Mouse (Mus musculus) MEL (cell line): Measurements from ENCODE around the gene Ptprh. TPM values are rescaled to one million over a fixed set of nuclear protein-coding genes. Genes with fewer than 3 reads are reported as not detected.

ENCODE experiments used
- DNase-seq: peaks from one replicate; pipeline ENCODE4 v3.0.0; 2011; ENCODE audit warnings: low read depth, low spot score
- H3K27ac ChIP-seq: 2 replicates; pipeline ENCODE4 v1.5.1; 2012; ENCODE audit warnings: low read depth, mild to moderate bottlenecking, control low read depth, low read length, moderate library complexity; ENCODE audit not compliant: control insufficient read depth
- H3K27me3 ChIP-seq, 2 experiments: fragments of 150-350 bp in 1 of 2; sonication (generic) in 1 of 2; 2 replicates each; pipeline ENCODE4 v1.6.1; 2012; ENCODE audit warnings: low read length in 2 of 2, mild to moderate bottlenecking in 2 of 2, improper control_type of control experiment in 1 of 2, moderate library complexity in 1 of 2; ENCODE audit not compliant: insufficient read depth in 2 of 2, control insufficient read depth in 1 of 2
- H3K36me3 ChIP-seq, 2 experiments: 2 replicates each; pipeline ENCODE4 v1.6.1; 2012 to 2014; ENCODE audit warnings: low read length in 2 of 2, improper control_type of control experiment in 1 of 2, inconsistent platforms in 1 of 2, mild to moderate bottlenecking in 1 of 2; ENCODE audit not compliant: insufficient read depth in 2 of 2, control insufficient read depth in 1 of 2
- H3K4me1 ChIP-seq, 2 experiments: fragments of 150-350 bp in 1 of 2; sonication (generic) in 1 of 2; 2 replicates each; pipeline ENCODE4 v1.6.1; 2012; ENCODE audit warnings: low read length in 2 of 2, improper control_type of control experiment in 1 of 2, mild to moderate bottlenecking in 1 of 2; ENCODE audit not compliant: insufficient read depth in 2 of 2, control insufficient read depth in 1 of 2
- H3K4me3 ChIP-seq, 2 experiments: fragments of 150-350 bp in 1 of 2; sonication (generic) in 1 of 2; 2 replicates each; pipeline ENCODE4 v1.5.1; 2012; ENCODE audit warnings: low read depth in 2 of 2, low read length in 2 of 2, mild to moderate bottlenecking in 2 of 2, moderate library complexity in 2 of 2, control low read depth in 1 of 2, improper control_type of control experiment in 1 of 2; ENCODE audit not compliant: control insufficient read depth in 1 of 2, insufficient read depth in 1 of 2
- H3K79me2 ChIP-seq: 2 replicates; pipeline ENCODE4 v1.6.1; 2012; ENCODE audit warnings: mild to moderate bottlenecking, low read length, moderate library complexity; ENCODE audit not compliant: control insufficient read depth, poor library complexity, insufficient read depth
- H3K9ac ChIP-seq: 2 replicates; pipeline ENCODE4 v1.6.1; 2012; ENCODE audit warnings: low read depth, mild to moderate bottlenecking, control low read depth, low read length, moderate library complexity; ENCODE audit not compliant: control insufficient read depth, poor library complexity, severe bottlenecking
- H3K9me3 ChIP-seq: fragments of 150-350 bp; sonication (generic); replicated peaks from 2 replicates; pipeline ENCODE4 v1.6.1; 2012; ENCODE audit warnings: mild to moderate bottlenecking, low read length, improper control_type of control experiment, moderate library complexity; ENCODE audit not compliant: insufficient read depth
- CHD1 ChIP-seq: IDR thresholded peaks from 2 replicates; pipeline ENCODE4 v1.6.1; 2012; ENCODE audit warnings: low read depth, mild to moderate bottlenecking, inconsistent platforms, low read length, improper control_type of control experiment
- CHD2 ChIP-seq: IDR thresholded peaks from 2 replicates; pipeline ENCODE4 v1.6.1; 2011; ENCODE audit warnings: low read length, improper control_type of control experiment
- CTCF ChIP-seq, 3 experiments: IDR thresholded peaks in 2 of 3; conservative IDR thresholded peaks in 1 of 3; 2 replicates each; pipeline ENCODE4 v1.5.1; 2011 to 2012; ENCODE audit warnings: low read length in 3 of 3, low read depth in 2 of 3, mild to moderate bottlenecking in 2 of 3, improper control_type of control experiment in 1 of 3, inconsistent platforms in 1 of 3, mixed read lengths in 1 of 3, moderate library complexity in 1 of 3; ENCODE audit not compliant: control insufficient read depth in 1 of 3, insufficient read depth in 1 of 3, poor library complexity in 1 of 3, severe bottlenecking in 1 of 3
- EP300 ChIP-seq, 2 experiments: IDR thresholded peaks; 2 replicates each; pipeline ENCODE4 v1.6.1; 2011; ENCODE audit warnings: improper control_type of control experiment in 2 of 2, low read length in 2 of 2, low read depth in 1 of 2, mild to moderate bottlenecking in 1 of 2
- GABPA ChIP-seq: IDR thresholded peaks from 2 replicates; pipeline ENCODE4 v1.6.1; 2012; ENCODE audit warnings: low read depth, mild to moderate bottlenecking, inconsistent platforms, low read length, improper control_type of control experiment, moderate library complexity
- GATA1 ChIP-seq: IDR thresholded peaks from 2 replicates; pipeline ENCODE4 v1.6.1; 2011; ENCODE audit warnings: low read depth, low read length, improper control_type of control experiment
- HCFC1 ChIP-seq: IDR thresholded peaks from 2 replicates; pipeline ENCODE4 v1.6.1; 2012; ENCODE audit warnings: low read depth, mild to moderate bottlenecking, inconsistent platforms, low read length, improper control_type of control experiment, moderate library complexity
- KAT2A ChIP-seq: conservative IDR thresholded peaks from 2 replicates; pipeline ENCODE4 v1.6.1; 2012; ENCODE audit warnings: low read depth, low read length, improper control_type of control experiment, inconsistent platforms
- MAFK ChIP-seq: IDR thresholded peaks from 2 replicates; pipeline ENCODE4 v1.6.1; 2011; ENCODE audit warnings: low read depth, mild to moderate bottlenecking, low read length, improper control_type of control experiment, borderline replicate concordance
- MEF2A ChIP-seq: IDR thresholded peaks from 2 replicates; pipeline ENCODE4 v1.6.1; 2014; ENCODE audit warnings: low read depth, mild to moderate bottlenecking, inconsistent platforms, low read length, improper control_type of control experiment; ENCODE audit not compliant: poor library complexity, insufficient replicate concordance, severe bottlenecking; ENCODE audit errors: extremely low read depth
- MXI1 ChIP-seq: IDR thresholded peaks from 2 replicates; pipeline ENCODE4 v1.6.1; 2011; ENCODE audit warnings: mild to moderate bottlenecking, low read depth, low read length, improper control_type of control experiment
- MYB ChIP-seq: IDR thresholded peaks from 2 replicates; pipeline ENCODE4 v1.6.1; 2011; ENCODE audit warnings: mild to moderate bottlenecking, low read depth, low read length, improper control_type of control experiment
- MYC ChIP-seq: IDR thresholded peaks from 2 replicates; pipeline ENCODE4 v1.6.1; 2011; ENCODE audit warnings: low read depth, mild to moderate bottlenecking, low read length, improper control_type of control experiment, moderate library complexity
- NELFE ChIP-seq: IDR thresholded peaks from 2 replicates; pipeline ENCODE4 v1.6.1; 2011; ENCODE audit warnings: low read depth, low read length, improper control_type of control experiment
- POLR2A ChIP-seq, 2 experiments: IDR thresholded peaks; 2 replicates each; pipeline ENCODE4 v1.6.1; 2011 to 2012; ENCODE audit warnings: low read length in 2 of 2, mild to moderate bottlenecking in 2 of 2, control low read depth in 1 of 2, improper control_type of control experiment in 1 of 2, low read depth in 1 of 2, moderate library complexity in 1 of 2; ENCODE audit not compliant: control insufficient read depth in 1 of 2, insufficient read depth in 1 of 2, poor library complexity in 1 of 2
- POLR2AphosphoS2 ChIP-seq: IDR thresholded peaks from 2 replicates; pipeline ENCODE4 v1.6.1; 2011; ENCODE audit warnings: low read length, improper control_type of control experiment
- RAD21 ChIP-seq: IDR thresholded peaks from 2 replicates; pipeline ENCODE4 v1.6.1; 2011; ENCODE audit warnings: mild to moderate bottlenecking, low read depth, low read length, improper control_type of control experiment
- SIN3A ChIP-seq: IDR thresholded peaks from 2 replicates; pipeline ENCODE4 v1.6.1; 2012; ENCODE audit warnings: low read length, improper control_type of control experiment, inconsistent platforms
- SMC3 ChIP-seq: IDR thresholded peaks from 2 replicates; pipeline ENCODE4 v1.6.1; 2011; ENCODE audit warnings: low read depth, low read length, improper control_type of control experiment
- TAL1 ChIP-seq: IDR thresholded peaks from 2 replicates; pipeline ENCODE4 v1.6.1; 2012; ENCODE audit warnings: mild to moderate bottlenecking, inconsistent platforms, low read length, moderate library complexity, mixed read lengths
- TBP ChIP-seq: IDR thresholded peaks from 2 replicates; pipeline ENCODE4 v1.8.0; 2011; ENCODE audit warnings: low read depth, low read length, improper control_type of control experiment
- TCF12 ChIP-seq: IDR thresholded peaks from 2 replicates; pipeline ENCODE4 v1.6.1; 2014; ENCODE audit warnings: low read depth, mild to moderate bottlenecking, inconsistent platforms, low read length, improper control_type of control experiment, moderate library complexity
- UBTF ChIP-seq: IDR thresholded peaks from 2 replicates; pipeline ENCODE4 v1.6.1; 2012; ENCODE audit warnings: low read depth, mild to moderate bottlenecking, inconsistent platforms, low read length, improper control_type of control experiment, moderate library complexity, borderline replicate concordance; ENCODE audit not compliant: insufficient read depth
- USF1 ChIP-seq: IDR thresholded peaks from 2 replicates; pipeline ENCODE4 v1.6.1; 2014; ENCODE audit warnings: low read depth, mild to moderate bottlenecking, inconsistent platforms, low read length, improper control_type of control experiment, moderate library complexity
- USF2 ChIP-seq, 2 experiments: IDR thresholded peaks; 2 replicates each; pipeline ENCODE4 v1.6.1; 2011 to 2012; ENCODE audit warnings: improper control_type of control experiment in 2 of 2, low read length in 2 of 2, borderline replicate concordance in 1 of 2, inconsistent platforms in 1 of 2, low read depth in 1 of 2, mild to moderate bottlenecking in 1 of 2; ENCODE audit not compliant: insufficient read depth in 1 of 2
- ZC3H11A ChIP-seq: IDR thresholded peaks from 2 replicates; pipeline ENCODE4 v1.6.1; 2012; ENCODE audit warnings: low read depth, mild to moderate bottlenecking, inconsistent platforms, low read length, improper control_type of control experiment
- ZKSCAN1 ChIP-seq: IDR thresholded peaks from 2 replicates; pipeline ENCODE4 v1.6.1; 2012; ENCODE audit warnings: low read depth, mild to moderate bottlenecking, inconsistent platforms, low read length, improper control_type of control experiment, moderate library complexity
- ZMIZ1 ChIP-seq: IDR thresholded peaks from 2 replicates; pipeline ENCODE4 v1.6.1; 2012; ENCODE audit warnings: low read depth, mild to moderate bottlenecking, inconsistent platforms, low read length, improper control_type of control experiment, moderate library complexity
- ZNF384 ChIP-seq: IDR thresholded peaks from 2 replicates; pipeline ENCODE4 v1.6.1; 2012; ENCODE audit warnings: low read depth, mild to moderate bottlenecking, inconsistent platforms, low read length, improper control_type of control experiment
- polyA plus RNA-seq, 2 experiments: library from polyadenylated mRNA; stranded (reverse) in 1 of 2; unstranded in 1 of 2; fragments of >175 nt in 1 of 2; fragments of >200 nt in 1 of 2; gene quantifications; 2 replicates each; pipeline versions ENCODE4 v1.2.1 to v1.2.4; 2012; ENCODE audit warnings: low replicate concordance in 2 of 2, low read depth in 1 of 2; ENCODE audit not compliant: insufficient read length in 2 of 2, insufficient read depth in 1 of 2, missing spikeins in 1 of 2
- total RNA-seq: library from RNA; depleted of rRNA; stranded (reverse); fragments of 300-350 nt; gene quantifications from 2 replicates; pipeline ENCODE4 v1.2.3, GENCODE M21; 2012

Ptprh gene
- total and polyA plus RNA-seq, 3 experiments: not detected

GRCm38 (mm10) chr7:4507220-4507619 lies 96.6 kb downstream of the Ptprh start:
- peaks cover 0 to 46% of the 10 kb centered on the region in 2 experiments; a peak in 2 of 4 replicates for H3K36me3 ChIP-seq
- 0 out of 2 replicates have a peak, but pooled peaks have one; percentile 21 for TF ChIP-seq TBP
- TF ChIP-seq POLR2AphosphoS2: no peak
- TF ChIP-seq KAT2A: no peak
- TF ChIP-seq NELFE: peak; percentile 49
- TF ChIP-seq ZKSCAN1: no peak
- TF ChIP-seq SIN3A: peak; percentile 14; the same call in 1 of the 2 replicates
- 0 out of 2 replicates have a peak, but pooled peaks have one; percentile 19 for TF ChIP-seq MXI1
- peak; percentile 35 to 60; a peak in 2 of 4 replicates for TF ChIP-seq POLR2A (IDR thresholded peaks at IDR 0.05; ENCODE audit: control insufficient read depth in 1 of 2, insufficient read depth in 1 of 2, low read depth in 1 of 2, low read length in 2 of 2, poor library complexity in 1 of 2)
- H3K9ac ChIP-seq: peak overlapping the region; percentile 65
- DNase-seq: peak; percentile 88
- H3K79me2 ChIP-seq: no peaks in the 10 kb centered on the region
- H3K4me1 ChIP-seq: peaks cover 13 to 51% of the 10 kb centered on the region in 2 experiments
- H3K4me3 ChIP-seq: peak overlapping the region; percentile 48 to 73
- no peaks in the 10 kb centered on the region for H3K27me3 ChIP-seq
- H3K9me3 ChIP-seq: no peaks in the 10 kb centered on the region
- peak overlapping the region; percentile 97 for H3K27ac ChIP-seq

GRCm38 (mm10) chr7:4504646-4505435 lies 99.0 kb downstream of the Ptprh start:
- Histone ChIP-seq H3K27ac (peak overlapping the region; percentile 93), H3K27me3 (no peaks in the 10 kb centered on the region), H3K4me3 (peak overlapping the region; percentile 18 to 24), H3K9ac (peak overlapping the region; percentile 53), H3K79me2 (peaks cover 19% of the 10 kb centered on the region), H3K4me1 (peaks cover 10 to 43% of the 10 kb centered on the region in 2 experiments), H3K9me3 (no peaks in the 10 kb centered on the region), H3K36me3 (peaks cover 0 to 38% of the 10 kb centered on the region in 2 experiments; a peak in 2 of 4 replicates)
- peak; percentile 88 for DNase-seq
- TF ChIP-seq TAL1 (peak; percentile 83), CHD2 (peak; percentile 80), POLR2AphosphoS2 (no peak), ZKSCAN1 (no peak), NELFE (peak; percentile 41; the same call in 1 of the 2 replicates), ZMIZ1 (no peak), CTCF (IDR thresholded peaks at IDR 0.05 in 2 of 3, conservative IDR thresholded peaks at IDR 0.05 in 1 of 3; ENCODE audit: control insufficient read depth in 1 of 3, insufficient read depth in 1 of 3, low read depth in 2 of 3, low read length in 3 of 3, poor library complexity in 1 of 3, severe bottlenecking in 1 of 3) (no peak), ZNF384 (no peak), USF2 (IDR thresholded peaks at IDR 0.05; ENCODE audit: borderline replicate concordance in 1 of 2, insufficient read depth in 1 of 2, low read depth in 1 of 2, low read length in 2 of 2) (no peak), MYC (no peak), GATA1 (peak; percentile 79), USF1 (no peak), MAFK (peak; percentile 71), TCF12 (peak; percentile 84), KAT2A (no peak), GABPA (no peak), MXI1 (no peak; the same call in 1 of the 2 replicates), SMC3 (no peak), ZC3H11A (no peak), MYB (no peak), MEF2A (no peak), EP300 (IDR thresholded peaks at IDR 0.05; ENCODE audit: low read depth in 1 of 2, low read length in 2 of 2) (peak; percentile 79 to 86), UBTF (no peak), CHD1 (no peak), RAD21 (no peak), HCFC1 (peak; percentile 75)
